Mouse (Mus musculus) neural tube, embryonic 13.5 days (tissue): ENCODE data around the gene Gpr61. TPM values are rescaled to one million over a fixed set of nuclear protein-coding genes. Genes with fewer than 3 reads are reported as not detected.

ENCODE experiments used
- ATAC-seq: fragments of 200-750 bp; cut with Nextera tagmentation; 2 replicates; pipeline ENCODE4 v1.8.0; 2017; ENCODE audit warnings: low read depth, mild to moderate bottlenecking, moderate TSS enrichment, moderate library complexity
- H3K27ac ChIP-seq: fragments of 300-500 bp; sonication (generic); replicated peaks from 2 replicates; pipeline ENCODE4 v1.5.1; 2015; ENCODE audit warnings: moderate library complexity, mild to moderate bottlenecking, inconsistent platforms
- H3K27me3 ChIP-seq: fragments of 300-500 bp; sonication (generic); 2 replicates; pipeline ENCODE4 v1.6.1; 2015; ENCODE audit warnings: mild to moderate bottlenecking, inconsistent platforms
- H3K36me3 ChIP-seq: fragments of 300-500 bp; sonication (generic); 2 replicates; pipeline ENCODE4 v1.6.1; 2015; ENCODE audit warnings: mild to moderate bottlenecking, inconsistent platforms
- H3K4me1 ChIP-seq: fragments of 300-500 bp; sonication (generic); replicated peaks from 2 replicates; pipeline ENCODE4 v1.6.1; 2015; ENCODE audit warnings: inconsistent platforms
- H3K4me2 ChIP-seq: fragments of 300-500 bp; sonication (generic); 2 replicates; pipeline ENCODE4 v1.6.1; 2015; ENCODE audit warnings: inconsistent platforms, mild to moderate bottlenecking, moderate library complexity
- H3K4me3 ChIP-seq: fragments of 300-500 bp; sonication (generic); 2 replicates; pipeline ENCODE4 v1.5.1; 2015; ENCODE audit warnings: mild to moderate bottlenecking, inconsistent platforms
- H3K9ac ChIP-seq: fragments of 300-500 bp; sonication (generic); 2 replicates; pipeline ENCODE4 v1.6.1; 2015; ENCODE audit warnings: moderate library complexity, mild to moderate bottlenecking, inconsistent platforms
- H3K9me3 ChIP-seq: fragments of 300-500 bp; sonication (generic); 2 replicates; pipeline ENCODE4 v1.6.1; 2016; ENCODE audit warnings: inconsistent platforms
- whole genome bisulfite sequencing: fragments of 180-500 bp; shearing (Covaris S2); methylation state at CpG from one replicate; pipeline ENCODE4 v1.1.7; 2015; 5-methylcytosine and 5-hydroxymethylcytosine counted together
- polyA plus RNA-seq: library from polyadenylated mRNA; unstranded; fragments of >200 nt; fragmentation: Nextera tagmentation; extraction: Ambion mirVana; gene quantifications from 2 replicates; pipeline ENCODE4 v1.2.1, GENCODE M21; 2015

Gene Gpr61
- polyA plus RNA-seq, 1 experiment from 2014 or later: 4.2 TPM

- H3K4me3 ChIP-seq: no peak overlapping the region; the same call in 1 of the 2 replicates
- H3K9ac ChIP-seq: peak overlapping the region; percentile 60
- no peak for ATAC-seq
- H3K9me3 ChIP-seq: no peaks in the 10 kb centered on the region
- peaks cover 80% of the 10 kb centered on the region for H3K4me1 ChIP-seq
- H3K36me3 ChIP-seq: peaks cover 22% of the 10 kb centered on the region
- peak overlapping the region; percentile 90 for H3K4me2 ChIP-seq
- H3K27ac ChIP-seq: no peak overlapping the region; the same call in 1 of the 2 replicates
- peaks cover 1% of the 10 kb centered on the region; the same call in 1 of the 2 replicates for H3K27me3 ChIP-seq
- WGBS: 80% methylated on average over 5 of the region's 5 CpGs
These were observed 35.2 kb upstream of the Gpr61 start for GRCm38 (mm10) chr3:108189897-108190296.

- no peak for ATAC-seq
- peaks cover 76% of the 10 kb centered on the region for H3K4me1 ChIP-seq
- H3K4me2 ChIP-seq: peak overlapping the region; percentile 90
- peak overlapping the region; percentile 60 for H3K9ac ChIP-seq
- H3K27me3 ChIP-seq: peaks cover 6% of the 10 kb centered on the region; the same call in 1 of the 2 replicates
- H3K4me3 ChIP-seq: peak overlapping the region; percentile 13
- WGBS: 64% methylated on average over 9 of the region's 9 CpGs
- H3K36me3 ChIP-seq: peaks cover 21% of the 10 kb centered on the region
- no peaks in the 10 kb centered on the region for H3K9me3 ChIP-seq
- H3K27ac ChIP-seq: no peak overlapping the region
These were observed 34.2 kb upstream of the Gpr61 start for GRCm38 (mm10) chr3:108188716-108189490.

GRCm38 (mm10) chr3:108187111-108187795 is 32.6 kb upstream of the Gpr61 start:
- H3K4me3 ChIP-seq: peak overlapping the region; percentile 80
- 59% methylated on average over 20 of the region's 20 CpGs for WGBS

GRCm38 (mm10) chr3:108186098-108187047 is 31.7 kb upstream of the Gpr61 start, which contains the start of gene Amigo1:
Gene Amigo1 (plus strand): TSS chr3:108186335.
- Histone ChIP-seq H3K27ac (peak within 1 kb of the TSS; percentile 81), H3K27me3 (peaks cover 6% of the 10 kb centered on the region; the same call in 1 of the 2 replicates), H3K9me3 (no peaks in the 10 kb centered on the region), H3K4me1 (peaks cover 59% of the 10 kb centered on the region), H3K9ac (peak within 1 kb of the TSS; percentile 91), H3K36me3 (peaks cover 18% of the 10 kb centered on the region), H3K4me3 (peak within 1 kb of the TSS; percentile 80), H3K4me2 (peak within 1 kb of the TSS; percentile 90)
- under 1% methylated on average over 83 of the region's 100 CpGs for WGBS
- ATAC-seq: peak; percentile 74

More at GRCm38 (mm10) chr3:108187111-108187795, 32.6 kb upstream of the Gpr61 start:
- Histone ChIP-seq H3K9ac (peak overlapping the region; percentile 91), H3K27ac (peak overlapping the region; percentile 81), H3K4me2 (peak overlapping the region; percentile 90), H3K9me3 (no peaks in the 10 kb centered on the region), H3K36me3 (peaks cover 18% of the 10 kb centered on the region), H3K4me1 (peaks cover 66% of the 10 kb centered on the region), H3K27me3 (peaks cover 6% of the 10 kb centered on the region; the same call in 1 of the 2 replicates)
- ATAC-seq: peak; percentile 21

- Histone ChIP-seq H3K27ac (peak overlapping the region; percentile 81), H3K9ac (peak overlapping the region; percentile 91), H3K36me3 (peaks cover 14% of the 10 kb centered on the region), H3K27me3 (peaks cover 6% of the 10 kb centered on the region; the same call in 1 of the 2 replicates), H3K4me2 (peak overlapping the region; percentile 90), H3K4me1 (peaks cover 51% of the 10 kb centered on the region), H3K9me3 (no peaks in the 10 kb centered on the region), H3K4me3 (peak overlapping the region; percentile 80)
- no peak for ATAC-seq
- 3% methylated on average over 16 of the region's 16 CpGs for WGBS
These were observed 30.9 kb upstream of the Gpr61 start for GRCm38 (mm10) chr3:108185460-108186097.

- H3K4me1 ChIP-seq: peaks cover 42% of the 10 kb centered on the region
These were observed 30.1 kb upstream of the Gpr61 start for GRCm38 (mm10) chr3:108184742-108185141.

GRCm38 (mm10) chr3:108180514-108180913 is 25.8 kb upstream of the Gpr61 start:
- Histone ChIP-seq H3K4me3 (no peak overlapping the region), H3K27ac (no peak overlapping the region), H3K4me2 (no peak overlapping the region), H3K27me3 (peaks cover 6% of the 10 kb centered on the region; the same call in 1 of the 2 replicates), H3K4me1 (peaks cover 12% of the 10 kb centered on the region), H3K9ac (no peak overlapping the region), H3K36me3 (no peaks in the 10 kb centered on the region), H3K9me3 (no peaks in the 10 kb centered on the region)
- 41% methylated on average over 2 of the region's 2 CpGs for WGBS
- ATAC-seq: no peak

More at GRCm38 (mm10) chr3:108184742-108185141, 30.1 kb upstream of the Gpr61 start:
- H3K27ac ChIP-seq: no peak overlapping the region
- H3K4me2 ChIP-seq: no peak overlapping the region
- no peak overlapping the region for H3K4me3 ChIP-seq
- H3K27me3 ChIP-seq: peaks cover 6% of the 10 kb centered on the region; the same call in 1 of the 2 replicates
- no peaks in the 10 kb centered on the region for H3K9me3 ChIP-seq
- no peak for ATAC-seq
- WGBS: 80% methylated on average over 3 of the region's 3 CpGs
- peaks cover 14% of the 10 kb centered on the region for H3K36me3 ChIP-seq
- no peak overlapping the region for H3K9ac ChIP-seq

- Histone ChIP-seq H3K4me2 (no peak overlapping the region), H3K27ac (no peak overlapping the region), H3K4me3 (no peak overlapping the region), H3K9ac (no peak overlapping the region), H3K27me3 (no peaks in the 10 kb centered on the region), H3K36me3 (no peaks in the 10 kb centered on the region), H3K4me1 (peaks cover 24% of the 10 kb centered on the region), H3K9me3 (no peaks in the 10 kb centered on the region)
- 78% methylated on average over 7 of the region's 7 CpGs for WGBS
- ATAC-seq: no peak
These were observed 24.4 kb upstream of the Gpr61 start for GRCm38 (mm10) chr3:108178756-108179715.

GRCm38 (mm10) chr3:108174672-108175531 is 20.2 kb upstream of the Gpr61 start:
- H3K27me3 ChIP-seq: no peaks in the 10 kb centered on the region
- peaks cover 31% of the 10 kb centered on the region for H3K4me1 ChIP-seq
- no peaks in the 10 kb centered on the region for H3K9me3 ChIP-seq
- H3K36me3 ChIP-seq: no peaks in the 10 kb centered on the region
- H3K27ac ChIP-seq: peak overlapping the region; percentile 93
- no peak overlapping the region for H3K4me3 ChIP-seq
- peak overlapping the region; percentile 47 for H3K9ac ChIP-seq
- peak overlapping the region; percentile 43 for H3K4me2 ChIP-seq
- WGBS: 14% methylated on average over 14 of the region's 14 CpGs
- ATAC-seq: peak; percentile 90
